Mouse (Mus musculus) G1E-ER4 (cell line): ENCODE measurements at regions not wholly inside any gene's neighbourhood (a gene's known extent, or its start where the extent isn't known, plus 50 kb on each side); places are given as distances from the start of the nearest gene placed in this dataset.

Experiments used
- GATA1 ChIP-seq: IDR thresholded peaks from one replicate; pipeline ENCODE4 v1.8.0; 2012; ENCODE audit warnings: low read length, inconsistent platforms

DNA sequence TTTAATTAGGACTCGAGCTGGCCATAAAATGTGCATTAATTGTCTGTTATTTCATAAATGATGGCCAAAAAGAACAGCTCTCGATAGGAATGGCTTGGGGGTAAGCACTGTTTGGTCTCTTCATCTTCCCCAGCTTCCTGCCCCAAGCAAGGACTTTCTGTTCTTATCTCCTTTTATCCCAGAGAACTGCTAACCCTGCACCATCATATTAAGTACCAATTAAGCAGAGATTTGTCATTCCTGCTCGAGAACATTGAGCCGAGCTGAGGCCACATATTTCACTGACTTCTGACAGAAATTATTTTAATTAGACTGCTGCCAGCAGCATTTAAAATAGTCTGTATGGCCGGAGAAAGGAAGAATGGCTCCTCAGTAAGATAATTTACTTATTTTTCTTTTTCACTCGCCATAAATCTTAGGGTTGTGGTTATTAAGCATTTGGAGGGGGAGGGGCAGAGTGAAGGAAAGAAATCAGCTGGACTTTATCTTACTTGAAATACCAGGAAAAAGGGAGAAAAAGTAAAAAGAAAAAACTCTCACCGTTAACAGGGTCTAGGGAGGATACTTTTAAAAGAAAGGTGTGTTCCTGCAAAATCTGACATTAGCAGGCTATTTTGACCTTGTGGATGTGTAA lies 377.1 kb downstream of the Mtx2 start:
- no peak for TF ChIP-seq GATA1

GRCm38 (mm10) chr2:75208821-75209758 lies 383.5 kb downstream of the Mtx2 start:
- TF ChIP-seq GATA1 = no peak

GRCm38 (mm10) chr2:75209790-75210583 lies 384.4 kb downstream of the Mtx2 start:
- TF ChIP-seq GATA1 = no peak

DNA sequence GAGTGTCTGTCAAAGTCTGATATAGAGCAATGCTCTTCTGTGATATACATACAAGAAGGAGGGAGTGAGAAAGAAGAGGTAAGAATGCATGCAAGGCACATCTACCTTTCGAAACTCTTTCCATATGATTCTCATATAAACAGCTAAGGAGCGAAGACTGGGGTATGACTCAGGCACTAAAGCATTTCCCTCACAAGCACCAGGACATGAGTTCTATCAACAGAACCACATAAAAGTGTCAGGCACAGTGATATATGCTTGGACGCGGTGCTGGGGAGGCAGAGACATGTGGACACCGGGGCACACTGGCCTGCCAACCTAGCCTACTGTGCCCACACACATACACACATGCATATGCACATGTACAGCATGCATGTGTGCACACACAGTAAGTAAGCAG lies 391.3 kb downstream of the Mtx2 start:
- no peak for TF ChIP-seq GATA1

- TF ChIP-seq GATA1 = no peak
Observed at GRCm38 (mm10) chr2:75220775-75221359, 395.3 kb downstream of the Mtx2 start.

- no peak for TF ChIP-seq GATA1
Observed at GRCm38 (mm10) chr2:75224443-75224842, 398.8 kb downstream of the Mtx2 start.

- no peak for TF ChIP-seq GATA1
Observed at GRCm38 (mm10) chr2:75240976-75241375, 415.4 kb downstream of the Mtx2 start.

DNA sequence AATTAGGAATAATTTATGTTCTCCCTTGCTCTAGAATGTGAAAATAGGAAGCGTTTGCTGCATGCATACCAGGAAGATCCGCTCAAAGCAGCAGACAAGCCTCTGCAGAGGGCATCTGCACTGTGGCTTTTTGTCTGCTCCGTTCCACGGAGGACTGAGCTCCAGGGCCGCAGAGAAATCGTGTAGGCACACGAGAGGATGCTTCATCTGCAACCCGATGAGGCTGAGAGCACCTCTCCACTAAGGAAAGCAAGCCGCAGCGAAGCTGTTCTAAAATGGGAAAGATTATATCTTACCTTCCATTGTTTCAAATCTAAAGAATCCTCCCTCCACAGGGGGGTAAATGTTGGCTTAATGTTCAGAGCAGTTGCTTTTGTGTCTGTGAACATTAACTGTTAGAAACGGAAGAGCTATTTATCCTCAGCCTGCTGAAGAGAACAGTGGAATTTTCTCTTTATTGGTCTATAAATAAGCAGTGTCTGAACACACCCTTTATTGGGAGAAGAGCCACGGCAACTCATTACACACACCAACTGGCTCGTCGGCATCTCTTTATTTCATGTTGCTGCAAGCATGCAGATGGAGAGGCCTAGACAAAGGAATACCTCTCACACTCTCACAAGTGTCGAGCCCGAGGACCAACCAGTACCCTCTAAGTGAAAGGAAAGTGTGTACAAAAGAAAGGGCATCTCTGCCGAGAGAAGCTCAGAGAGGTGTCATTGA lies 414.6 kb upstream of the Hnrnpa3 start:
- no peak for TF ChIP-seq GATA1

DNA sequence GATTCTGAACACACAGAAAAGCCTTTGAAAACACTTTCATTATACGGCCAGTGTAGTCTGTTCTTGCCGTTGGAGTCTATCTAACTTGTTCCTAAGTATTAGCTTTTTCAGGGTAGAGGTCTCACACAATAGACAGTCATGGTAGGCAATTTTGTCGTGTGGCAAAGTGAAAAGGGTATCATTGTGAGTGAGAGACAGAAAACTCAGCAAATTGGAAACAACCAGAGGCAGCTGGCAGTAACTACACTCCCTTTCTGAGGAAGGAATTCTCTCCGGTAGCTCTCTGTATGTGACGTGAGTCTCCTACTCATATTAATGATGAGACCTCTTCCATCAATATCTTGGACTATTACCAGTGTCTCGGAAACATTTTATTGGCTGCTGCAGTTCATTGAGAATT lies 413.8 kb upstream of the Hnrnpa3 start:
- no peak for TF ChIP-seq GATA1

GRCm38 (mm10) chr2:75245662-75246061 lies 413.4 kb upstream of the Hnrnpa3 start:
- TF ChIP-seq GATA1 = no peak

- TF ChIP-seq GATA1 = no peak
Observed at GRCm38 (mm10) chr2:75246082-75246743, 412.8 kb upstream of the Hnrnpa3 start.

GRCm38 (mm10) chr2:75248251-75248650 lies 410.8 kb upstream of the Hnrnpa3 start:
- TF ChIP-seq GATA1 = no peak

DNA sequence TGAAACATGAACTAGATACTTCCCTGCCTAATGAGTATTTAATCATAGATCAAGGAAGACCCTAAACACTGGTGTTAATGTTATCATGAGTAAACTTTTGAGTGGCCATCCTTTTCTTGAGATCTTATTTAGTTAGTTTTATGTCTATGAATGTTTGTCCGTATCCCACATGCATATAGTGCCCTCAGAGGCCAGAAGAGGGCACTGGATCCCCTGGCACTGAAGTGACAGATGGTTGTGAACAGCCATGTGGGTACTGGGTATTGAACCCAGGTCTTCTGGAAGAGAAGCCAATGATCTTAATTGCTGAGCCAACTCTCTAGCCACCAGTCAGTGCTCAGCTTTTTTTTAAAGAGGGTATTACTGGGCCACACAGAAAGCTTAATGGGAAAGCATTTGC lies 408.6 kb upstream of the Hnrnpa3 start:
- no peak for TF ChIP-seq GATA1

DNA sequence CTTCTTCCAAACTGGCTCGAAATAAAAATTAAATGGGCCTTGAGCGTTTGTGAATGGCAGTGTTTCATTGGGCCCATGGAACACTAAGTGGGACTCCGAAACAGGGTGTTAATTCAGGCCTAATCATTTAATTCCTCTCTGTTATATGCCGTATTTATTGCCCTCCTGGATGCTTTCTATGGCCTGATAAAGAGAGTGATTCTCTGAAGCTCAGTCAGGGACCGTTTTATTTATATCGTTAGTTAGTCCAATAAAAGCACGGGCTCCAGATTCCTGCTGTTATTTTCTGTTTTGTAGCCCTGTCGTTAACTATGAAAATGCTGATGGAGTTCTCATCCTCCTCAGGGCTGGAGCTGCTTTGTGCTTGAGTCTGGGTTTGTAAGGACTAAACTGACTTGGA lies 406.2 kb upstream of the Hnrnpa3 start:
- no peak for TF ChIP-seq GATA1
